Mouse (Mus musculus) hindbrain, embryonic 11.5 days (tissue): ENCODE data around the gene Mrtfa. TPM values are rescaled to one million over a fixed set of nuclear protein-coding genes. Genes with fewer than 3 reads are reported as not detected.

Experiments used
- ATAC-seq: fragments of 200-750 bp; cut with Nextera tagmentation; 2 replicates; pipeline ENCODE4 v1.8.0; 2017; ENCODE audit warnings: mild to moderate bottlenecking, moderate TSS enrichment, moderate library complexity; ENCODE audit not compliant: low FRiP score
- DNase-seq: peaks from one replicate; pipeline ENCODE4 v3.0.0-alpha.2; 2015; ENCODE audit warnings: low spot score
- H3K27ac ChIP-seq: fragments of 300-500 bp; sonication (generic); 2 replicates; pipeline ENCODE4 v1.5.1; 2014; ENCODE audit warnings: mild to moderate bottlenecking, low read depth, low read length
- H3K27me3 ChIP-seq: fragments of 300-500 bp; sonication (generic); 2 replicates; pipeline ENCODE4 v1.6.1; 2014; ENCODE audit warnings: mild to moderate bottlenecking, low read length, moderate library complexity, mixed read lengths; ENCODE audit not compliant: control insufficient read depth, insufficient read depth
- H3K36me3 ChIP-seq: fragments of 300-500 bp; sonication (generic); 2 replicates; pipeline ENCODE4 v1.6.1; 2014; ENCODE audit warnings: mild to moderate bottlenecking, low read length, moderate library complexity, mixed read lengths; ENCODE audit not compliant: control insufficient read depth, insufficient read depth
- H3K4me1 ChIP-seq: fragments of 300-500 bp; sonication (generic); replicated peaks from 2 replicates; pipeline ENCODE4 v1.6.1; 2014; ENCODE audit warnings: low read length, mixed read lengths; ENCODE audit not compliant: control insufficient read depth, insufficient read depth
- H3K4me2 ChIP-seq: fragments of 300-500 bp; sonication (generic); replicated peaks from 2 replicates; pipeline ENCODE4 v1.6.1; 2014; ENCODE audit warnings: mild to moderate bottlenecking, low read depth, low read length
- H3K4me3 ChIP-seq: fragments of 300-500 bp; sonication (generic); 2 replicates; pipeline ENCODE4 v1.5.1; 2014; ENCODE audit warnings: low read depth, low read length
- H3K9ac ChIP-seq: fragments of 300-500 bp; sonication (generic); 2 replicates; pipeline ENCODE4 v1.6.1; 2014; ENCODE audit warnings: low read depth, low read length
- H3K9me3 ChIP-seq: fragments of 300-500 bp; sonication (generic); 2 replicates; pipeline ENCODE4 v1.6.1; 2016; ENCODE audit warnings: low read length; ENCODE audit not compliant: control insufficient read depth
- WGBS: fragments of 180-500 bp; shearing (Covaris S2); extraction: QIAGEN DNeasy Blood & Tissue Kit; methylation state at CpG from one replicate; pipeline ENCODE4 v1.1.7; 2014; 5-methylcytosine and 5-hydroxymethylcytosine counted together
- polyA plus RNA-seq: library from polyadenylated mRNA; unstranded; fragments of >200 nt; fragmentation: Nextera tagmentation; extraction: Ambion mirVana; gene quantifications from 2 replicates; pipeline ENCODE4 v1.2.1, GENCODE M21; 2014

The Mrtfa gene
- polyA plus RNA-seq, 1 experiment from 2014 or later, result 31.9 TPM

GRCm38 (mm10) chr15:81055488-81055887 lies 135.1 kb downstream of the Mrtfa start:
- H3K27me3 ChIP-seq, result no peaks in the 10 kb centered on the region
- H3K27ac ChIP-seq, result no peak overlapping the region
- ATAC-seq (no peak), DNase-seq (no peak)
- H3K9me3 ChIP-seq, result no peaks in the 10 kb centered on the region
- 90% methylated on average over 2 of the region's 2 CpGs for WGBS
- H3K9ac ChIP-seq, result no peak overlapping the region
- H3K4me2 ChIP-seq, result no peak overlapping the region
- H3K4me1 ChIP-seq, result no peaks in the 10 kb centered on the region
- no peaks in the 10 kb centered on the region for H3K36me3 ChIP-seq
- no peak overlapping the region for H3K4me3 ChIP-seq

- Histone ChIP-seq H3K9ac (no peak overlapping the region), H3K4me3 (no peak overlapping the region), H3K4me1 (no peaks in the 10 kb centered on the region), H3K27me3 (no peaks in the 10 kb centered on the region), H3K4me2 (no peak overlapping the region), H3K27ac (no peak overlapping the region), H3K36me3 (no peaks in the 10 kb centered on the region), H3K9me3 (no peaks in the 10 kb centered on the region)
- WGBS, result 91% methylated on average over 5 of the region's 5 CpGs
- DNase-seq (no peak), ATAC-seq (no peak)
These were observed 138.1 kb downstream of the Mrtfa start for GRCm38 (mm10) chr15:81052491-81052890.

GRCm38 (mm10) chr15:81050488-81050887 lies 140.1 kb downstream of the Mrtfa start:
- no peaks in the 10 kb centered on the region for H3K27me3 ChIP-seq
- H3K9ac ChIP-seq, result no peak overlapping the region
- H3K9me3 ChIP-seq, result no peaks in the 10 kb centered on the region
- no peaks in the 10 kb centered on the region for H3K4me1 ChIP-seq
- DNase-seq (no peak), ATAC-seq (no peak)
- no peak overlapping the region for H3K27ac ChIP-seq
- no peak overlapping the region for H3K4me2 ChIP-seq
- H3K36me3 ChIP-seq, result no peaks in the 10 kb centered on the region
- H3K4me3 ChIP-seq, result no peak overlapping the region
- WGBS, result 68% methylated on average over 3 of the region's 3 CpGs

- Histone ChIP-seq H3K9ac (no peak overlapping the region), H3K4me1 (no peaks in the 10 kb centered on the region), H3K36me3 (0 out of 2 replicates have a peak, but pooled peaks cover 3% of the 10 kb centered on the region), H3K4me2 (no peak overlapping the region), H3K4me3 (no peak overlapping the region), H3K9me3 (no peaks in the 10 kb centered on the region), H3K27me3 (no peaks in the 10 kb centered on the region), H3K27ac (no peak overlapping the region)
- DNase-seq (peak; percentile 35), ATAC-seq (no peak)
- WGBS, result 78% methylated on average over 6 of the region's 6 CpGs
These were observed 141.0 kb downstream of the Mrtfa start for GRCm38 (mm10) chr15:81049401-81050053.

- 65% methylated on average over 10 of the region's 10 CpGs for WGBS
- H3K4me2 ChIP-seq, result no peak overlapping the region
- H3K9me3 ChIP-seq, result no peaks in the 10 kb centered on the region
- no peak for DNase-seq
- no peak overlapping the region for H3K9ac ChIP-seq
- ATAC-seq, result no peak
- H3K27ac ChIP-seq, result no peak overlapping the region
- no peaks in the 10 kb centered on the region for H3K4me1 ChIP-seq
- H3K4me3 ChIP-seq, result no peak overlapping the region
- H3K36me3 ChIP-seq, result 0 out of 2 replicates have a peak, but pooled peaks cover 3% of the 10 kb centered on the region
- H3K27me3 ChIP-seq, result no peaks in the 10 kb centered on the region
These were observed 143.1 kb downstream of the Mrtfa start for GRCm38 (mm10) chr15:81047497-81047896.

GRCm38 (mm10) chr15:81046061-81046460 lies 144.5 kb downstream of the Mrtfa start:
- Histone ChIP-seq H3K4me1 (no peaks in the 10 kb centered on the region), H3K4me3 (no peak overlapping the region), H3K27ac (no peak overlapping the region), H3K36me3 (0 out of 2 replicates have a peak, but pooled peaks cover 3% of the 10 kb centered on the region), H3K9me3 (no peaks in the 10 kb centered on the region), H3K4me2 (no peak overlapping the region), H3K27me3 (no peaks in the 10 kb centered on the region), H3K9ac (no peak overlapping the region)
- DNase-seq (no peak), ATAC-seq (no peak)
- 87% methylated on average over 7 of the region's 7 CpGs for WGBS

- Histone ChIP-seq H3K4me2 (no peak overlapping the region), H3K36me3 (0 out of 2 replicates have a peak, but pooled peaks cover 3% of the 10 kb centered on the region), H3K9me3 (no peaks in the 10 kb centered on the region), H3K4me3 (no peak overlapping the region), H3K27ac (no peak overlapping the region), H3K27me3 (no peaks in the 10 kb centered on the region), H3K4me1 (no peaks in the 10 kb centered on the region), H3K9ac (no peak overlapping the region)
- DNase-seq, result no peak
- 85% methylated on average over 4 of the region's 4 CpGs for WGBS
- no peak for ATAC-seq
These were observed 145.2 kb downstream of the Mrtfa start for GRCm38 (mm10) chr15:81045336-81045735.

- WGBS, result 97% methylated on average over 9 of the region's 9 CpGs
- Histone ChIP-seq H3K4me1 (no peaks in the 10 kb centered on the region), H3K36me3 (0 out of 2 replicates have a peak, but pooled peaks cover 3% of the 10 kb centered on the region), H3K27me3 (no peaks in the 10 kb centered on the region), H3K9ac (no peak overlapping the region), H3K4me2 (no peak overlapping the region), H3K9me3 (no peaks in the 10 kb centered on the region), H3K4me3 (no peak overlapping the region), H3K27ac (no peak overlapping the region)
- DNase-seq (no peak), ATAC-seq (no peak)
These were observed 146.1 kb downstream of the Mrtfa start for GRCm38 (mm10) chr15:81044446-81044845.

GRCm38 (mm10) chr15:81042276-81042931 lies 148.2 kb downstream of the Mrtfa start:
- 66% methylated on average over 13 of the region's 13 CpGs for WGBS
- no peak overlapping the region for H3K4me3 ChIP-seq
- H3K27ac ChIP-seq, result no peak overlapping the region
- H3K4me2 ChIP-seq, result no peak overlapping the region
- DNase-seq, result peak; percentile 40
- H3K36me3 ChIP-seq, result 0 out of 2 replicates have a peak, but pooled peaks cover 3% of the 10 kb centered on the region
- no peaks in the 10 kb centered on the region for H3K4me1 ChIP-seq
- H3K27me3 ChIP-seq, result no peaks in the 10 kb centered on the region
- H3K9ac ChIP-seq, result no peak overlapping the region
- H3K9me3 ChIP-seq, result no peaks in the 10 kb centered on the region
- no peak for ATAC-seq
